Mouse (Mus musculus): Measurements from ENCODE around the gene Acsf3. TPM values are rescaled to one million over a fixed set of nuclear protein-coding genes. Genes with fewer than 3 reads are reported as not detected.

Gene Acsf3
- polyA plus RNA-seq, 1 experiment, result not detected

GRCm38 (mm10) chr8:122766647-122767200, 8.6 kb upstream of the Acsf3 start:
- Histone ChIP-seq H3K4me1 (ENCODE audit: control insufficient read depth, insufficient read depth, low read length) (peaks cover 13% of the 10 kb centered on the region), H3K27ac (ENCODE audit: insufficient read depth, low read depth, low read length) (no peak overlapping the region), H3K4me3 (ENCODE audit: insufficient read depth, low read depth, low read length) (no peak overlapping the region)
- TF ChIP-seq POLR2A (IDR thresholded peaks at IDR 0.05; ENCODE audit: insufficient read depth, low read depth, low read length) (no peak), CTCF (IDR thresholded peaks at IDR 0.05; ENCODE audit: insufficient read depth, low read depth, low read length) (no peak)
- WGBS, result 71% methylated on average over 8 of the region's 8 CpGs

- Histone ChIP-seq H3K4me1 (ENCODE audit: control insufficient read depth, insufficient read depth, low read length) (peaks cover 13% of the 10 kb centered on the region), H3K4me3 (ENCODE audit: insufficient read depth, low read depth, low read length) (no peak overlapping the region), H3K27ac (ENCODE audit: insufficient read depth, low read depth, low read length) (no peak overlapping the region)
- TF ChIP-seq POLR2A (IDR thresholded peaks at IDR 0.05; ENCODE audit: insufficient read depth, low read depth, low read length) (no peak), CTCF (IDR thresholded peaks at IDR 0.05; ENCODE audit: insufficient read depth, low read depth, low read length) (no peak)
- 64% methylated on average over 9 of the region's 9 CpGs for WGBS
Measured at GRCm38 (mm10) chr8:122767229-122767628, 8.1 kb upstream of the Acsf3 start.

GRCm38 (mm10) chr8:122769251-122770058, 5.8 kb upstream of the Acsf3 start:
- H3K4me3 ChIP-seq (ENCODE audit: insufficient read depth, low read depth, low read length), result no peak overlapping the region
- no peak overlapping the region for H3K27ac ChIP-seq (ENCODE audit: insufficient read depth, low read depth, low read length)
- peaks cover 13% of the 10 kb centered on the region for H3K4me1 ChIP-seq (ENCODE audit: control insufficient read depth, insufficient read depth, low read length)
- WGBS, result 26% methylated on average over 24 of the region's 24 CpGs
- TF ChIP-seq POLR2A (IDR thresholded peaks at IDR 0.05; ENCODE audit: insufficient read depth, low read depth, low read length) (no peak), CTCF (IDR thresholded peaks at IDR 0.05; ENCODE audit: insufficient read depth, low read depth, low read length) (no peak)

- Histone ChIP-seq H3K4me1 (ENCODE audit: control insufficient read depth, insufficient read depth, low read length) (peaks cover 16% of the 10 kb centered on the region), H3K27ac (ENCODE audit: insufficient read depth, low read depth, low read length) (no peak overlapping the region), H3K4me3 (ENCODE audit: insufficient read depth, low read depth, low read length) (no peak overlapping the region)
- TF ChIP-seq POLR2A (IDR thresholded peaks at IDR 0.05; ENCODE audit: insufficient read depth, low read depth, low read length) (no peak), CTCF (IDR thresholded peaks at IDR 0.05; ENCODE audit: insufficient read depth, low read depth, low read length) (no peak)
- 46% methylated on average over 10 of the region's 10 CpGs for WGBS
Measured at GRCm38 (mm10) chr8:122772431-122773060, 2.7 kb upstream of the Acsf3 start.

- Histone ChIP-seq H3K4me3 (ENCODE audit: insufficient read depth, low read depth, low read length) (no peak overlapping the region), H3K27ac (ENCODE audit: insufficient read depth, low read depth, low read length) (no peak overlapping the region), H3K4me1 (ENCODE audit: control insufficient read depth, insufficient read depth, low read length) (peaks cover 3% of the 10 kb centered on the region; the same call in 1 of the 2 replicates)
- 86% methylated on average over 6 of the region's 6 CpGs for WGBS
- TF ChIP-seq POLR2A (IDR thresholded peaks at IDR 0.05; ENCODE audit: insufficient read depth, low read depth, low read length) (no peak), CTCF (IDR thresholded peaks at IDR 0.05; ENCODE audit: insufficient read depth, low read depth, low read length) (no peak)
Measured at GRCm38 (mm10) chr8:122777701-122778100, 2.4 kb downstream of the Acsf3 start.

GRCm38 (mm10) chr8:122778703-122779239, 3.5 kb downstream of the Acsf3 start:
- peaks cover 3% of the 10 kb centered on the region; the same call in 1 of the 2 replicates for H3K4me1 ChIP-seq (ENCODE audit: control insufficient read depth, insufficient read depth, low read length)
- 85% methylated on average over 3 of the region's 3 CpGs for WGBS
- TF ChIP-seq CTCF (IDR thresholded peaks at IDR 0.05; ENCODE audit: insufficient read depth, low read depth, low read length), result no peak
- TF ChIP-seq POLR2A (IDR thresholded peaks at IDR 0.05; ENCODE audit: insufficient read depth, low read depth, low read length), result no peak
- no peak overlapping the region for H3K4me3 ChIP-seq (ENCODE audit: insufficient read depth, low read depth, low read length)
- no peak overlapping the region for H3K27ac ChIP-seq (ENCODE audit: insufficient read depth, low read depth, low read length)

GRCm38 (mm10) chr8:122779255-122779654, 4.0 kb downstream of the Acsf3 start:
- H3K4me1 ChIP-seq (ENCODE audit: control insufficient read depth, insufficient read depth, low read length), result peaks cover 3% of the 10 kb centered on the region; the same call in 1 of the 2 replicates
- no peak overlapping the region for H3K4me3 ChIP-seq (ENCODE audit: insufficient read depth, low read depth, low read length)
- no peak overlapping the region for H3K27ac ChIP-seq (ENCODE audit: insufficient read depth, low read depth, low read length)
- no peak for TF ChIP-seq CTCF (IDR thresholded peaks at IDR 0.05; ENCODE audit: insufficient read depth, low read depth, low read length)
- TF ChIP-seq POLR2A (IDR thresholded peaks at IDR 0.05; ENCODE audit: insufficient read depth, low read depth, low read length), result no peak
- WGBS, result 79% methylated on average over 9 of the region's 9 CpGs

- 88% methylated on average over 1 of the region's 1 CpGs for WGBS
- Histone ChIP-seq H3K4me3 (ENCODE audit: insufficient read depth, low read depth, low read length) (no peak overlapping the region), H3K27ac (ENCODE audit: insufficient read depth, low read depth, low read length) (no peak overlapping the region), H3K4me1 (ENCODE audit: control insufficient read depth, insufficient read depth, low read length) (no peaks in the 10 kb centered on the region)
- TF ChIP-seq CTCF (IDR thresholded peaks at IDR 0.05; ENCODE audit: insufficient read depth, low read depth, low read length) (no peak), POLR2A (IDR thresholded peaks at IDR 0.05; ENCODE audit: insufficient read depth, low read depth, low read length) (no peak)
Measured at GRCm38 (mm10) chr8:122784756-122785155, 9.5 kb downstream of the Acsf3 start.

- no peak overlapping the region for H3K4me3 ChIP-seq (ENCODE audit: insufficient read depth, low read depth, low read length)
- WGBS, result 92% methylated on average over 5 of the region's 5 CpGs
- no peak for TF ChIP-seq POLR2A (IDR thresholded peaks at IDR 0.05; ENCODE audit: insufficient read depth, low read depth, low read length)
- no peak for TF ChIP-seq CTCF (IDR thresholded peaks at IDR 0.05; ENCODE audit: insufficient read depth, low read depth, low read length)
Measured at GRCm38 (mm10) chr8:122789796-122790195, 14.5 kb downstream of the Acsf3 start.

More at GRCm38 (mm10) chr8:122789796-122790195, 14.5 kb downstream of the Acsf3 start:
- no peak overlapping the region for H3K27ac ChIP-seq (ENCODE audit: insufficient read depth, low read depth, low read length)
- H3K4me1 ChIP-seq (ENCODE audit: control insufficient read depth, insufficient read depth, low read length), result peaks cover 14% of the 10 kb centered on the region

All from olfactory bulb, adult 2 months (tissue).